Mouse (Mus musculus): ENCODE measurements around the gene Depdc1b.

Depdc1b gene

GRCm38 (mm10) chr13:108437424-108437823 lies 121.3 kb downstream of the Depdc1b start:
- no peak for DNase-seq (ENCODE audit: low read depth, low spot score)

GRCm38 (mm10) chr13:108439012-108439411 lies 122.9 kb downstream of the Depdc1b start:
- no peak for DNase-seq (ENCODE audit: low read depth, low spot score)

GRCm38 (mm10) chr13:108448348-108448931 lies 132.3 kb downstream of the Depdc1b start:
- no peak for DNase-seq (ENCODE audit: low read depth, low spot score)

- no peak for DNase-seq (ENCODE audit: low read depth, low spot score)
Observed at GRCm38 (mm10) chr13:108449116-108450097, 133.3 kb downstream of the Depdc1b start, which contains the start of gene Pde4d. TSS of gene Pde4d (plus strand) at chr13:108449948.

- no peak for DNase-seq (ENCODE audit: low read depth, low spot score)
Observed at GRCm38 (mm10) chr13:108451122-108451521, 135.0 kb downstream of the Depdc1b start.

- DNase-seq (ENCODE audit: low read depth, low spot score), result no peak
Observed at GRCm38 (mm10) chr13:108453064-108453919, 137.2 kb downstream of the Depdc1b start.
